Mouse (Mus musculus) thymus, adult 2 months (tissue): ENCODE measurements around the gene Mrps7.

Experiments
- CTCF ChIP-seq: fragments of 200-500 bp; IDR thresholded peaks from 2 replicates; pipeline ENCODE4 v1.5.1; 2012; ENCODE audit warnings: mild to moderate bottlenecking, control low read depth, low read length, moderate library complexity, borderline replicate concordance; ENCODE audit not compliant: control insufficient read depth, poor library complexity, insufficient read depth; ENCODE audit errors: extremely low read depth
- POLR2A ChIP-seq: fragments of 200-500 bp; IDR thresholded peaks from 2 replicates; pipeline ENCODE4 v1.6.1; 2012; ENCODE audit warnings: mild to moderate bottlenecking, low read length, control low read depth, moderate library complexity; ENCODE audit not compliant: control insufficient read depth, poor library complexity, insufficient read depth; ENCODE audit errors: extremely low read depth

GRCm38 (mm10) chr11:115651680-115652079 lies 48.0 kb downstream of the Mrps7 start:
- TF ChIP-seq CTCF (no peak), POLR2A (no peak)
